21 mouse cellular contexts compared by ENCODE assay signal in genomic region chr4:41471384-41471689, GRCm38 (mm10). TPM values are rescaled to one million over a fixed set of nuclear protein-coding genes. Genes with fewer than 3 reads are reported as not detected.
DNase-seq lines count a peak whose midpoint lies in the region; ATAC-seq and TF ChIP-seq lines count a peak whose summit lies in the region.
"Had no signal": no experiment of that assay in that cellular context is flagged by ENCODE, and none has a peak within 500 bp of the region (broad histone marks: within the 10 kb centered on the region; RNA-seq: fewer than 3 reads in every experiment).

No protein-coding gene starts in this region.

- H3K4me1 ChIP-seq in forebrain, embryonic 10.5 days, result peaks cover 30% of the 10 kb centered on the region
- H3K4me1 ChIP-seq in forebrain, postnatal 0 days (ENCODE audit: insufficient read depth), result peaks cover 9% of the 10 kb centered on the region; the same call in 1 of the 2 replicates
- H3K4me1 ChIP-seq in embryonic facial prominence, embryonic 13.5 days, result peaks cover 31% of the 10 kb centered on the region
- peaks cover 27% of the 10 kb centered on the region for H3K4me1 ChIP-seq in hindbrain, embryonic 10.5 days (replicated peaks)
- peaks cover 14% of the 10 kb centered on the region for H3K4me1 ChIP-seq in midbrain, embryonic 11.5 days (ENCODE audit: control insufficient read depth, insufficient read depth, low read length)
- H3K4me1 ChIP-seq: liver, embryonic 13.5 days; lung, embryonic 15.5 days had no signal

- no peak overlapping the region for H3K4me3 ChIP-seq in forebrain, embryonic 10.5 days
- no peak overlapping the region for H3K4me3 ChIP-seq in forebrain, postnatal 0 days (ENCODE audit: low read depth, low read length)
- no peak overlapping the region for H3K4me3 ChIP-seq in embryonic facial prominence, embryonic 13.5 days
- H3K4me3 ChIP-seq in hindbrain, embryonic 10.5 days, result no peak overlapping the region
- H3K4me3 ChIP-seq in midbrain, embryonic 11.5 days (ENCODE audit: low read depth, low read length), result no peak overlapping the region
- H3K4me3 ChIP-seq: heart, adult 2 months; liver, embryonic 13.5 days; lung, embryonic 15.5 days; stomach, embryonic 15.5 days had no signal

- H3K4me2 ChIP-seq in forebrain, postnatal 0 days (ENCODE audit: low read depth), result no peak overlapping the region
- H3K4me2 ChIP-seq in embryonic facial prominence, embryonic 13.5 days, result no peak overlapping the region
- no peak overlapping the region for H3K4me2 ChIP-seq in midbrain, embryonic 11.5 days
- H3K4me2 ChIP-seq: liver, embryonic 13.5 days; lung, embryonic 15.5 days; stomach, embryonic 15.5 days had no signal

- no peak overlapping the region for H3K9ac ChIP-seq in forebrain, postnatal 0 days
- no peak overlapping the region for H3K9ac ChIP-seq in embryonic facial prominence, embryonic 13.5 days
- H3K9ac ChIP-seq in midbrain, embryonic 11.5 days (ENCODE audit: low read length), result no peak overlapping the region
- H3K9ac ChIP-seq: liver, embryonic 13.5 days; lung, embryonic 15.5 days; stomach, embryonic 15.5 days had no signal

- ATAC-seq in forebrain, postnatal 0 days, result no peak
- ATAC-seq in embryonic facial prominence, embryonic 13.5 days (ENCODE audit: insufficient number of reproducible peaks, insufficient read depth, low FRiP score, low TSS enrichment, low read depth), result no peak
- ATAC-seq in midbrain, embryonic 11.5 days (ENCODE audit: low FRiP score), result no peak
- no peak for ATAC-seq in erythroid progenitor cell, adult 5-6 weeks (replicated peaks; ENCODE audit: low FRiP score, poor library complexity, severe bottlenecking)

- no peak for DNase-seq in forebrain, embryonic 10.5 days (ENCODE audit: extremely low spot score, low spot score)
- no peak for DNase-seq in forebrain, postnatal 0 days
- no peak for DNase-seq in hindbrain, embryonic 10.5 days (ENCODE audit: low spot score)
- peak; percentile 71 for DNase-seq in midbrain, embryonic 11.5 days (ENCODE audit: low spot score, missing footprints)
- DNase-seq in ovary, postnatal 36 days (ENCODE audit: low spot score), result no peak
- no peak for DNase-seq in spleen, postnatal 14 days (ENCODE audit: low spot score in 2 of 2)
- DNase-seq: adrenal gland, postnatal 10 days; cerebellum, adult 11-12 months; cerebellum, postnatal 25 days; gastrocnemius, postnatal 10 days; heart, adult 2 months; kidney, adult 8-10 months; kidney, postnatal 25 days; liver, embryonic 13.5 days; thymus, adult 2 months had no signal

- peak overlapping the region; percentile 78 for H3K27ac ChIP-seq in forebrain, embryonic 10.5 days
- H3K27ac ChIP-seq in forebrain, postnatal 0 days (ENCODE audit: low read depth, low read length), result no peak overlapping the region
- H3K27ac ChIP-seq in embryonic facial prominence, embryonic 13.5 days, result peak overlapping the region; percentile 48; the same call in 1 of the 2 replicates
- peak overlapping the region; percentile 80 for H3K27ac ChIP-seq in hindbrain, embryonic 10.5 days
- peak overlapping the region; percentile 55; the same call in 1 of the 2 replicates for H3K27ac ChIP-seq in midbrain, embryonic 11.5 days (ENCODE audit: low read depth, low read length)
- H3K27ac ChIP-seq: heart, adult 2 months; liver, embryonic 13.5 days; lung, embryonic 15.5 days; macrophage; stomach, embryonic 15.5 days had no signal

- 83% methylated on average over 1 of the region's 1 CpGs for WGBS in forebrain, embryonic 10.5 days
- WGBS in forebrain, postnatal 0 days, result 75% methylated on average over 1 of the region's 1 CpGs
- 86% methylated on average over 1 of the region's 1 CpGs for WGBS in embryonic facial prominence, embryonic 13.5 days
- WGBS in hindbrain, embryonic 10.5 days, result 91% methylated on average over 1 of the region's 1 CpGs
- whole genome bisulfite sequencing in midbrain, embryonic 11.5 days, result 82% methylated on average over 1 of the region's 1 CpGs

- TF ChIP-seq CTCF in forebrain, postnatal 0 days (IDR thresholded peaks at IDR 0.05; ENCODE audit: low read depth), result no peak

- peaks cover 9% of the 10 kb centered on the region for H3K36me3 ChIP-seq in forebrain, embryonic 10.5 days (replicated peaks)
- no peaks in the 10 kb centered on the region for H3K36me3 ChIP-seq in forebrain, postnatal 0 days (ENCODE audit: insufficient read depth)
- H3K36me3 ChIP-seq in embryonic facial prominence, embryonic 13.5 days, result no peaks in the 10 kb centered on the region
- H3K36me3 ChIP-seq in hindbrain, embryonic 10.5 days, result peaks cover 6% of the 10 kb centered on the region; the same call in 1 of the 2 replicates
- no peaks in the 10 kb centered on the region for H3K36me3 ChIP-seq in midbrain, embryonic 11.5 days (ENCODE audit: control insufficient read depth, insufficient read depth, low read length)
- H3K36me3 ChIP-seq: liver, embryonic 13.5 days; lung, embryonic 15.5 days; stomach, embryonic 15.5 days had no signal

- no peaks in the 10 kb centered on the region for H3K27me3 ChIP-seq in forebrain, embryonic 10.5 days (ENCODE audit: poor library complexity, severe bottlenecking)
- no peaks in the 10 kb centered on the region for H3K27me3 ChIP-seq in forebrain, postnatal 0 days (ENCODE audit: insufficient read depth, low read length)
- H3K27me3 ChIP-seq in embryonic facial prominence, embryonic 13.5 days, result no peaks in the 10 kb centered on the region
- H3K27me3 ChIP-seq in hindbrain, embryonic 10.5 days (ENCODE audit: insufficient read depth, poor library complexity, severe bottlenecking), result no peaks in the 10 kb centered on the region
- no peaks in the 10 kb centered on the region for H3K27me3 ChIP-seq in midbrain, embryonic 11.5 days (ENCODE audit: control insufficient read depth, insufficient read depth, low read length)
- H3K27me3 ChIP-seq: CH12.LX; liver, embryonic 13.5 days; lung, embryonic 15.5 days; stomach, embryonic 15.5 days had no signal

- H3K9me3 ChIP-seq in forebrain, embryonic 10.5 days, result no peaks in the 10 kb centered on the region
- H3K9me3 ChIP-seq in forebrain, postnatal 0 days (ENCODE audit: low read length), result no peaks in the 10 kb centered on the region
- H3K9me3 ChIP-seq in embryonic facial prominence, embryonic 13.5 days, result 0 out of 2 replicates have a peak, but pooled peaks cover 4% of the 10 kb centered on the region
- H3K9me3 ChIP-seq in hindbrain, embryonic 10.5 days, result no peaks in the 10 kb centered on the region
- no peaks in the 10 kb centered on the region for H3K9me3 ChIP-seq in midbrain, embryonic 11.5 days (ENCODE audit: control insufficient read depth, low read length)
- H3K9me3 ChIP-seq: liver, embryonic 13.5 days; lung, embryonic 15.5 days; stomach, embryonic 15.5 days had no signal

RNA-seq across cellular contexts. Expression of gene Nudt2, which starts 6.4 kb away (rescaled TPM):
- polyA plus RNA-seq in forebrain, embryonic 10.5 days (2016; fragmentation: Nextera tagmentation; extraction: Ambion mirVana), result 65.4 and 67.8 TPM in 2 replicates
- total RNA-seq in forebrain, postnatal 0 days (2014; rRNA removed), result 56.0 and 80.3 TPM in 2 replicates
- 95.5 and 101 TPM in 2 replicates for polyA plus RNA-seq in forebrain, postnatal 0 days (2015; fragmentation: Nextera tagmentation; extraction: Ambion mirVana)
- polyA plus RNA-seq in embryonic facial prominence, embryonic 13.5 days (2015; fragmentation: Nextera tagmentation; extraction: Ambion mirVana), result 49.5 and 54.1 TPM in 2 replicates
- 57.6 and 73.0 TPM in 2 replicates for polyA plus RNA-seq in hindbrain, embryonic 10.5 days (2016; fragmentation: Nextera tagmentation; extraction: Ambion mirVana)
- 70.2 and 70.3 TPM in 2 replicates for polyA plus RNA-seq in midbrain, embryonic 11.5 days (2014; fragmentation: Nextera tagmentation; extraction: Ambion mirVana)
- 1.8 TPM in 1 of 2 replicates, not detected in the other for total RNA-seq in erythroid progenitor cell, adult 5-6 weeks (2015; ENCODE audit: low replicate concordance)
- total RNA-seq in erythroid progenitor cell, adult 5-6 weeks (2017; ENCODE audit: low replicate concordance), result 18.2 TPM in 1 of 2 replicates, not detected in the other

RNA-seq across cellular contexts. Expression of gene Kif24, which starts 6.7 kb away (rescaled TPM):
- polyA plus RNA-seq in forebrain, embryonic 10.5 days (2016; fragmentation: Nextera tagmentation; extraction: Ambion mirVana), result 16.2 and 17.7 TPM in 2 replicates
- 2.2 and 4.2 TPM in 2 replicates for total RNA-seq in forebrain, postnatal 0 days (2014; rRNA removed)
- polyA plus RNA-seq in forebrain, postnatal 0 days (2015; fragmentation: Nextera tagmentation; extraction: Ambion mirVana), result 0.78 and 1.8 TPM in 2 replicates
- 7.6 and 9.6 TPM in 2 replicates for polyA plus RNA-seq in embryonic facial prominence, embryonic 13.5 days (2015; fragmentation: Nextera tagmentation; extraction: Ambion mirVana)
- polyA plus RNA-seq in hindbrain, embryonic 10.5 days (2016; fragmentation: Nextera tagmentation; extraction: Ambion mirVana), result 13.7 and 14.6 TPM in 2 replicates
- polyA plus RNA-seq in midbrain, embryonic 11.5 days (2014; fragmentation: Nextera tagmentation; extraction: Ambion mirVana), result 9.6 and 9.9 TPM in 2 replicates
- total RNA-seq in erythroid progenitor cell, adult 5-6 weeks (2015; ENCODE audit: low replicate concordance), result 80.0 and 122 TPM in 2 replicates
- total RNA-seq in erythroid progenitor cell, adult 5-6 weeks (2017; ENCODE audit: low replicate concordance), result 92.7 and 96.0 TPM in 2 replicates

RNA-seq across cellular contexts. Expression of gene AI464131, which starts 31.5 kb away (rescaled TPM):
- polyA plus RNA-seq in forebrain, embryonic 10.5 days (2016; fragmentation: Nextera tagmentation; extraction: Ambion mirVana), result 6.3 and 7.1 TPM in 2 replicates
- total RNA-seq in forebrain, postnatal 0 days (2014; rRNA removed), result 14.7 and 16.0 TPM in 2 replicates
- polyA plus RNA-seq in forebrain, postnatal 0 days (2015; fragmentation: Nextera tagmentation; extraction: Ambion mirVana), result 4.7 and 8.2 TPM in 2 replicates
- 8.3 and 12.2 TPM in 2 replicates for polyA plus RNA-seq in embryonic facial prominence, embryonic 13.5 days (2015; fragmentation: Nextera tagmentation; extraction: Ambion mirVana)
- 7.4 and 9.1 TPM in 2 replicates for polyA plus RNA-seq in hindbrain, embryonic 10.5 days (2016; fragmentation: Nextera tagmentation; extraction: Ambion mirVana)
- 6.9 and 7.6 TPM in 2 replicates for polyA plus RNA-seq in midbrain, embryonic 11.5 days (2014; fragmentation: Nextera tagmentation; extraction: Ambion mirVana)
- not detected in 2 replicates for total RNA-seq in erythroid progenitor cell, adult 5-6 weeks (2015; ENCODE audit: low replicate concordance)
- total RNA-seq in erythroid progenitor cell, adult 5-6 weeks (2017; ENCODE audit: low replicate concordance), result 0.45 TPM in 1 of 2 replicates, not detected in the other

RNA-seq across cellular contexts. Expression of gene 1110017D15Rik, which starts 45.8 kb away (rescaled TPM):
- polyA plus RNA-seq in forebrain, embryonic 10.5 days (2016; fragmentation: Nextera tagmentation; extraction: Ambion mirVana), result 3.8 and 6.1 TPM in 2 replicates
- total RNA-seq in forebrain, postnatal 0 days (2014; rRNA removed), result 11.8 and 15.6 TPM in 2 replicates
- 21.1 and 21.7 TPM in 2 replicates for polyA plus RNA-seq in forebrain, postnatal 0 days (2015; fragmentation: Nextera tagmentation; extraction: Ambion mirVana)
- 3.2 and 5.7 TPM in 2 replicates for polyA plus RNA-seq in embryonic facial prominence, embryonic 13.5 days (2015; fragmentation: Nextera tagmentation; extraction: Ambion mirVana)
- 8.1 and 14.7 TPM in 2 replicates for polyA plus RNA-seq in hindbrain, embryonic 10.5 days (2016; fragmentation: Nextera tagmentation; extraction: Ambion mirVana)
- polyA plus RNA-seq in midbrain, embryonic 11.5 days (2014; fragmentation: Nextera tagmentation; extraction: Ambion mirVana), result 3.6 and 4.6 TPM in 2 replicates
- total RNA-seq in erythroid progenitor cell, adult 5-6 weeks (2015; ENCODE audit: low replicate concordance), result not detected in 2 replicates
- not detected in 2 replicates for total RNA-seq in erythroid progenitor cell, adult 5-6 weeks (2017; ENCODE audit: low replicate concordance)
- total RNA-seq: CH12.LX; heart, adult 2 months had no signal
- polyA plus RNA-seq: liver, embryonic 13.5 days had no signal
